Mouse (Mus musculus): ENCODE measurements at regions not wholly inside any gene's neighbourhood (a gene's known extent, or its start where the extent isn't known, plus 50 kb on each side); places are given as distances from the start of the nearest gene placed in this dataset.

DNA sequence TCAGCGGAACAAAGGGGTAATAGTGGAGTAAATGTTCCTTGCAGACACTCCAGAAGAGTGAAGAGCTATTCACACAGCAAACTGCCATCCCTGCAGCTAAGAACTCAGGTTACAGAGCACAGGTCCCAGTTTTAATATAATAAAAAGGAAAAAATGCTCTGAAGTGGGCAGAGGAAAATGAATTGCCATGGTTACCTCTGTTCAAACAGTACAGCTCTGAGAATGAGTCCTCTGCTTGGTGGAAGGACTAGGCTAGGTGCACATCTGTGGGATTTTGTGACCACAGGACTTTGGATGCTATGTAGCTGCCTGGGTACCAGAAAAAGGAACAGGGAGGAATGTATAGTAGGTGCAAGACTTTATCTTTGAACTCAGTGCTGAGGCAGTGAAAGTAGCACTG, 401.5 kb upstream of the Ctso start:
- TF ChIP-seq CTCF (IDR thresholded peaks at IDR 0.05; ENCODE audit: low read depth) (no peak), EP300 (optimal IDR thresholded peaks at IDR 0.05) (no peak)
